Mouse (Mus musculus): ENCODE data around the gene Hist1h1a. TPM values are rescaled to one million over a fixed set of nuclear protein-coding genes. Genes with fewer than 3 reads are reported as not detected.
A peak's percentile ranks its signal among the peaks of the same experiment; 100 is the strongest.
"Not testable (repeated sequence)": the region's sequence is repeated elsewhere in the genome, so short reads cannot be mapped to it uniquely, and the experiment has no call there.

The Hist1h1a gene
- total RNA-seq, 2 experiments from 2014 or later: 1.2 to 1.5 TPM

- Histone ChIP-seq H3K27ac (peak overlapping the region; percentile 88; the same call in 1 of the 2 replicates), H3K4me3 (peak overlapping the region; percentile 88)
- DNase-seq: no peak
- intact Hi-C loops (cut with DNase I): loop anchor here (5.0 kb wide), 2 partner anchors 141 to 181 kb away; partner anchors contain the start of genes Hist1h1e, Hist1h2be and Hist1h4d
- TF ChIP-seq CTCF (IDR thresholded peaks at IDR 0.05): no peak
Observed at GRCm38 (mm10) chr13:23763242-23763585, 252 bp upstream of the Hist1h1a start.

DNA sequence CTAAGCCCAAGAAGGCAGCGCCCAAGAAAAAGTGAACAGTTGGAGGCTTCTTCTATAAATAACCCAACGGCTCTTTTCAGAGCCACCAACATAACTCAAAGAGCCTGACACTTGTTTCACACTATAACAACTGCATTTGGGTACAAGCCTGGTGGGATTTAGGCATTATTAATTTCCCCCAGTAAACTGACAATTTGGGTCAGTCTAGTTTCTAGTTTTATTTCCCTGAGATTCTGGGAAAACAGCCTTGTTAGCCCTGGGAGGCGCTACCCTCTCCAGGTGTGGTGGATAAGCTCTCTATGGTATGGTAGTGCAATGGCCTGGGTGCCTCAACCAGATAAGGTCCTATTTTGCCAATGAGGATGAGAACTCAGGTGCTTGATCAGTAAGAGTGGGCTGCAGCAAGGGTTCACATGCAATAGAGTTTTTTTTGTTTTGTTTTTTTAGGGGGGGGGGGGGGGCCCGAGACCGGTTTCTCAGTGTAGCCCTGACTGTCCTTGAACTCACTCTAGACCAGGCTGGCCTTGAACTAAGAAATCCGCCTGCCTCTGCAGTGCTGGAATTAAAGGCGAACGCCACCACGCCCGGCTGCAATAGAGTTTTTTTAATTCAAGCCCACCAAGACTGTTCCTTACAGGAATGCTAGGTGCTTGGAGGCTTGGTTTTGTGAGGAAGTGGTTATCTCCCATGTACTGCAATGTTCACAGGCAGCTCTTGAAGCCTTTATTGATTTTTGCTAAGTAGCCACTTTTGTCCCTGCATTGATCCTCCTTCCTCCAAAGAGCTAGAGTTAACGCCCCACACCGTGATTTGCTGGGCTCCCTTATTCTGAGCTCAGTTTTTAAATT is 1.1 kb downstream of the Hist1h1a start:
- intact Hi-C loops (cut with DNase I): loop anchor here (5.0 kb wide), 2 partner anchors 142 to 182 kb away; partner anchors contain the start of genes Hist1h1e, Hist1h2be and Hist1h4d
- TF ChIP-seq CTCF (IDR thresholded peaks at IDR 0.05): no peak
- no peak for DNase-seq
- Histone ChIP-seq H3K27ac (no peak overlapping the region), H3K4me3 (peak overlapping the region; percentile 88)

GRCm38 (mm10) chr13:23765172-23765513 is 1.7 kb downstream of the Hist1h1a start:
- H3K4me3 ChIP-seq: no peak overlapping the region
- DNase-seq: no peak
- intact Hi-C loops (cut with DNase I): no loop called here
- TF ChIP-seq CTCF (IDR thresholded peaks at IDR 0.05): no peak
- H3K27ac ChIP-seq: no peak overlapping the region

DNA sequence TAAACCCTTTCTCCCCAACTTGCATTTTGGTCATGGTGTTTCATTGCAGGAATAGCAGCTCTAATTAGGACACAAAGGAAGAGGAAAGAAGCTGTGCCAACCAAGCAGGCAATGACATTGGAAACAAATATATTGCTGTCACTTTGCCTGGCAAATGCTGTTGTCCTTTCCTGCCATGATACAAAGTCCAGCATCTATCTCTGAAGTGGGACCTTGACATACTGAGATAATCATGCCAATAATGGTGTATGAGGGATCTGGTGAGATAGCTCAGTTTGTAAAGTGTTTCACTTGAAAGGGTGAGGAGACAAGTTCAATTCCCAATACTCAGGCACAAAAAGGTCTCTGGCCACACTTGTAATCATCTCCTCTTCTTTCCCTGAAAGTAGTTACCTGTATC is 3.3 kb downstream of the Hist1h1a start:
- Histone ChIP-seq H3K4me3 (no peak overlapping the region), H3K27ac (no peak overlapping the region)
- no peak for DNase-seq
- no peak for TF ChIP-seq CTCF (IDR thresholded peaks at IDR 0.05)
- intact Hi-C loops (cut with DNase I): no loop called here

DNA sequence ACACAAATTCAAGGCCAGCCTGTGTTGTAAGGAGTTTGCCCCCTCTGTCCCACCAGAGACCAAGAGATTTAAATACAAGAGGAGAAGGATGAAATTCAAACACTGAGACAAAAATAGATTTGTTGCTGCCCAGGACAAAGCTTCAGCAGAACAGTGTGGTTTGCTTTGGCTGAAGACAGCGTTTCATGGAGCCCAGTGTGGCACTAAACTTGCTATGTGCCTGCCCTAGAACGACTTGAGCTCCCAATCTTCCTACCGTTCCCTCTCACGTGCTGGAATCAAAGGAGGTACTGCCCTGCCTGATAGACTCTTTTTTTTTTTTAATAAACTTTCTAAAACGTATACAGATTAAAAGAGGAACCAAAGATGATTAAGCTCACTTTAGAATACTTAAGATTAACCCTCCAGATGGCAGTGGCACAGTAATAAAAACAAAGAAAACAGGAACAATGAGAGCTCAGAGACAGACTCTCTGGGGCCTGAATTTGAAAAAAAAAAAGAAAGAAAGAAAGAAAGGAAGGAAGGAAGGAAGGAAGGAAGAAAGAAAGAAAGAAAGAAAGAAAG is 5.5 kb downstream of the Hist1h1a start:
- Histone ChIP-seq H3K4me3 (no peak overlapping the region), H3K27ac (no peak overlapping the region)
- no peak for TF ChIP-seq CTCF (IDR thresholded peaks at IDR 0.05)
- no peak for DNase-seq
- intact Hi-C loops (cut with DNase I): no loop called here

- H3K27ac ChIP-seq; H3K4me3 ChIP-seq; DNase-seq; intact Hi-C loops (cut with DNase I): not testable (repeated sequence)
Observed at GRCm38 (mm10) chr13:23769613-23770012, 6.1 kb downstream of the Hist1h1a start, which contains the start of gene Trim38. Gene Trim38 (plus strand): TSS chr13:23769913.

GRCm38 (mm10) chr13:23772561-23773313 is 9.3 kb downstream of the Hist1h1a start:
- intact Hi-C loops (cut with DNase I): no loop called here
- H3K4me3 ChIP-seq: peak overlapping the region; percentile 28
- peak; percentile 29 for DNase-seq
- no peak for TF ChIP-seq CTCF (IDR thresholded peaks at IDR 0.05)
- H3K27ac ChIP-seq: no peak overlapping the region

GRCm38 (mm10) chr13:23778339-23778738 is 14.9 kb downstream of the Hist1h1a start:
- intact Hi-C loops (cut with DNase I): no loop called here
- no peak for DNase-seq
- TF ChIP-seq CTCF (IDR thresholded peaks at IDR 0.05): no peak
- Histone ChIP-seq H3K27ac (no peak overlapping the region), H3K4me3 (no peak overlapping the region)

GRCm38 (mm10) chr13:23779025-23779424 is 15.6 kb downstream of the Hist1h1a start:
- DNase-seq: no peak
- no peak for TF ChIP-seq CTCF (IDR thresholded peaks at IDR 0.05)
- intact Hi-C loops (cut with DNase I): no loop called here
- no peak overlapping the region for H3K4me3 ChIP-seq
- H3K27ac ChIP-seq: no peak overlapping the region

DNA sequence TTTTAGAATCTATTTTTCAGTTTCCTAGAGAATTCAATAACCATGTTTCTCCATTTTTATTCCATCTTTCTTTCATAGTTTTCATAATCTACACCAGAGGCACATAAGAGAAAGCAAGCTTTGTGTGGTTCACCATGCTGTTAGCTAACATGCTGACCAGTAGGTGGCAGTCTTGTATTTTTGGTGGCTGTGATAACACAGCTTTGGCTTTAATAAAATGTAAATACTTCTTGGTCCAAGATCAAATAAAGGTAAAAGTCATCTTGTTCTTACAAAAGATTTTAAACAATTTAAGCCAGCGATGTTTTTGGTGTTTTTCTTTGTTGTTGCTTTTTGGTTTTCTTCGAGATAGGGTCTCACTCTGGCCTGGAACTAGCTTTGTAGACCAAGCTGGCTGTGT is 29.1 kb downstream of the Hist1h1a start:
- intact Hi-C loops (cut with DNase I): no loop called here
- peak; percentile 21 for DNase-seq
- Histone ChIP-seq H3K4me3 (no peak overlapping the region), H3K27ac (no peak overlapping the region)
- TF ChIP-seq CTCF (IDR thresholded peaks at IDR 0.05): peak; percentile 79

GRCm38 (mm10) chr13:23799405-23799804 is 35.9 kb downstream of the Hist1h1a start:
- no peak for TF ChIP-seq CTCF (IDR thresholded peaks at IDR 0.05)
- intact Hi-C loops (cut with DNase I): no loop called here
- Histone ChIP-seq H3K27ac (no peak overlapping the region), H3K4me3 (no peak overlapping the region)
- DNase-seq: no peak

GRCm38 (mm10) chr13:23804532-23804931 is 41.1 kb downstream of the Hist1h1a start:
- Histone ChIP-seq H3K27ac (no peak overlapping the region), H3K4me3 (no peak overlapping the region)
- TF ChIP-seq CTCF (IDR thresholded peaks at IDR 0.05): no peak
- no peak for DNase-seq
- intact Hi-C loops (cut with DNase I): no loop called here
